Mouse (Mus musculus) heart, postnatal 14 days (tissue): ENCODE data around the gene Trpm4. TPM values are rescaled to one million over a fixed set of nuclear protein-coding genes. Genes with fewer than 3 reads are reported as not detected.
"Not testable (repeated sequence)": the region's sequence is repeated elsewhere in the genome, so short reads cannot be mapped to it uniquely, and the experiment has no call there.

Experiments used
- DNase-seq, 2 experiments: peaks; one replicate each; pipeline ENCODE4 v3.0.0; 2021 to 2022
- intact Hi-C: fragments of 180-260 bp; cut with DNase I; formaldehyde crosslinking; loops from one replicate; pipeline ENCODE4 v1.15.1; 2025
- long read RNA-seq, 2 experiments: library from polyadenylated mRNA; stranded (forward); transcript quantifications; one replicate each; pipeline ENCODE4 v2.0.0; 2021
- total RNA-seq, 2 experiments: library from RNA; stranded (reverse); gene quantifications; 2 replicates each; pipeline ENCODE4 v1.2.3; 2021

Gene Trpm4
- 10 to 100 TPM; 20.8 to 22.3 TPM for total RNA-seq
- long read RNA-seq, experiment 1, full-length matches to known transcripts: 9 of 29 reads
- long read RNA-seq, experiment 1, partial matches to known transcripts: 5 of 29 reads
- long read RNA-seq, experiment 1, other reads (novel, unspliced or antisense): 15 of 29 reads
- long read RNA-seq, experiment 2, full-length matches to known transcripts: 12 of 39 reads
- long read RNA-seq, experiment 2, partial matches to known transcripts: 8 of 39 reads
- long read RNA-seq, experiment 2, other reads (novel, unspliced or antisense): 19 of 39 reads

GRCm38 (mm10) chr7:45333431-45333982 lies at the start of gene Trpm4:
TSS of gene Trpm4 (minus strand) at chr7:45333780.
- DNase-seq: peak; percentile 91 to 94
- intact Hi-C loops: loop anchor here (2.0 kb wide), 1 partner anchor 21 kb away; no protein-coding TSS in a partner anchor

GRCm38 (mm10) chr7:45376057-45376456 lies 42.5 kb upstream of the Trpm4 start:
- no peak for DNase-seq
- intact Hi-C loops: no loop called here

- intact Hi-C loops: no loop called here
- no peak for DNase-seq
These were observed 41.0 kb upstream of the Trpm4 start for GRCm38 (mm10) chr7:45374620-45375019.

- intact Hi-C loops: no loop called here
- no peak for DNase-seq
These were observed 38.8 kb upstream of the Trpm4 start for GRCm38 (mm10) chr7:45372371-45372770.

GRCm38 (mm10) chr7:45370475-45371311 lies 37.1 kb upstream of the Trpm4 start, which contains the start of gene Lin7b:
TSS of gene Lin7b (minus strand) at chr7:45370583.
- peak; percentile 79 to 86 for DNase-seq

GRCm38 (mm10) chr7:45369836-45370474 lies 36.4 kb upstream of the Trpm4 start:
- DNase-seq: peak; percentile 17 to 43
- intact Hi-C loops: no loop called here

More at GRCm38 (mm10) chr7:45370475-45371311, 37.1 kb upstream of the Trpm4 start, which contains the start of gene Lin7b:
- intact Hi-C loops: no loop called here

- intact Hi-C loops: no loop called here
- no peak for DNase-seq
These were observed 35.6 kb upstream of the Trpm4 start for GRCm38 (mm10) chr7:45369022-45369745.

GRCm38 (mm10) chr7:45368178-45368577 lies 34.6 kb upstream of the Trpm4 start:
- no peak for DNase-seq
- intact Hi-C loops: no loop called here

GRCm38 (mm10) chr7:45367020-45367880 lies 33.7 kb upstream of the Trpm4 start:
- DNase-seq: peak; percentile 98 to 99
- intact Hi-C loops: no loop called here

GRCm38 (mm10) chr7:45366652-45367019 lies 33.1 kb upstream of the Trpm4 start, which contains the start of gene Ppfia3:
TSS of gene Ppfia3 (minus strand) at chr7:45367019.
- DNase-seq: no peak
- intact Hi-C loops: no loop called here

GRCm38 (mm10) chr7:45365742-45366651 lies 32.4 kb upstream of the Trpm4 start:
- peak; percentile 71 to 78 for DNase-seq
- intact Hi-C loops: no loop called here

- intact Hi-C loops: no loop called here
- DNase-seq: no peak
These were observed 30.4 kb upstream of the Trpm4 start for GRCm38 (mm10) chr7:45363983-45364382.

GRCm38 (mm10) chr7:45362801-45363200 lies 29.2 kb upstream of the Trpm4 start:
- intact Hi-C loops: no loop called here
- DNase-seq: peak in 1 of 2 experiments; percentile 29

- intact Hi-C loops: no loop called here
These were observed 27.7 kb upstream of the Trpm4 start for GRCm38 (mm10) chr7:45361243-45361804.

GRCm38 (mm10) chr7:45360404-45361125 lies 27.0 kb upstream of the Trpm4 start:
- no peak for DNase-seq
- intact Hi-C loops: no loop called here

More at GRCm38 (mm10) chr7:45361243-45361804, 27.7 kb upstream of the Trpm4 start:
- DNase-seq: peak; percentile 48 to 65

- DNase-seq, intact Hi-C loops: not testable (repeated sequence)
These were observed 25.5 kb upstream of the Trpm4 start for GRCm38 (mm10) chr7:45359081-45359480.

GRCm38 (mm10) chr7:45356087-45356486 lies 22.5 kb upstream of the Trpm4 start:
- no peak for DNase-seq
- intact Hi-C loops: no loop called here
